Mouse (Mus musculus): ENCODE data around the gene Spon2.

The Spon2 gene

GRCm38 (mm10) chr5:33218081-33218480 is at the start of gene Spon2:
Gene Spon2 (minus strand): TSS chr5:33218455.
- no peak for DNase-seq

DNA sequence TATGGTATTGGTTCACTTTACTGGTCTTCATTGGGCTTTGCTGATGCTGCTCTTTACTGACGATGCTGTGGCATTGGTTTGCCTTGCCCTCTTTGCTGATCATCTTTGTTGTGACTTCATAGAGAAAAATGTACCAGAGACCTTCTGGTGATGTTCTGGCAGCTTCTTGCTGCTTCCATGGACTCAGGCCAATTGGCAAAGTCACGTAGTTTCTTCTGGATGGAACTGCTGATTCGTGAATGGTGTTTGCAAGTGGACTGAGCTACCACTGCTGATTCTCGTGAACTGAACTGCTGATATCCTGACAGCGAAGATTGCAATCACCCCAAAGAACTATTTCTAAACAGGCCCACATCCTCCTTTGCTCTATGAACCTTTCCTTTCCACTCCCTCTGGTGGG is 36.2 kb upstream of the Spon2 start:
- peak in 1 of 2 experiments; percentile 38 for DNase-seq

- no peak for DNase-seq
Measured at GRCm38 (mm10) chr5:33248186-33248585, 29.9 kb upstream of the Spon2 start.

DNA sequence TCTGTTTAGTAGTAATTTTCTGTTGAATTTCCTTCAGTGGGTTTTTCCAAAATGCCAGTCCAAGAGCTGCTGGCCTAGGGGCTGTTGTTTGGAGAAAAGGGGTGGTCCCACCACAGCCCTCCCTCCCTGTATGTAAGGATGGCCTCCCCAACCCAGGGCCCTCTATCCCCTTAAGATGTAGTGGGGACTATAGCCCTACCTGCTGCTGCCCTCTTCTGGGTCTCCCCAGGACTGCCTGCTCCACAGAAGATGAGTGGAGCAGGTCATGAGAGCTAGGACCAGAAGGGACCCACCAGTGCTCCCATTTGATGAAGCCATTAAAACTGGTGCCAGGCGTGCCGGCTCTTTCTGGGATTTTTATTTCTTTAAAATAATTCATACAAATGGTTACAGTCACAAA is 29.1 kb upstream of the Spon2 start:
- peak; percentile 71 to 77 for DNase-seq

DNA sequence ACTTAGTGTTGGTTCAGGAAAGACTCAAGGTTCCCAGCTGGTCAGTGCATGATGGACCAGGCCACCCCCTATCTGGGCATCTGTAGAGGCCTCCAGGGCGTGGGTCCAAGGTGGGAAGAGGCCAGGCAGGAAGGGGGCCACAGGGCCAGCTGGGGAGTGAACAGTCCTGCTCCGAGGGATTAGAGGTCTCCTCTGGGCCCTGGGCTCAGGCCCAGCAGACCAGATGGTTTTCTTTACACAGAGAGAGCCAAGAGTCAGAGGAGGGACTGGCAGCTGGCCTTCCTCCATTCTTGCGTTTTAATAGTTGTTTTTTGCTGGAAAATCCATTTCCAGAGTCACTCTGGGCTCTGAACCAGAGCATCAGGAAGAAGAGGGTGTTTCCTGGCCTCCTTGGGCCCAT is 27.4 kb upstream of the Spon2 start:
- peak; percentile 88 to 89 for DNase-seq

- no peak for DNase-seq
Measured at GRCm38 (mm10) chr5:33244377-33244920, 26.2 kb upstream of the Spon2 start.

DNA sequence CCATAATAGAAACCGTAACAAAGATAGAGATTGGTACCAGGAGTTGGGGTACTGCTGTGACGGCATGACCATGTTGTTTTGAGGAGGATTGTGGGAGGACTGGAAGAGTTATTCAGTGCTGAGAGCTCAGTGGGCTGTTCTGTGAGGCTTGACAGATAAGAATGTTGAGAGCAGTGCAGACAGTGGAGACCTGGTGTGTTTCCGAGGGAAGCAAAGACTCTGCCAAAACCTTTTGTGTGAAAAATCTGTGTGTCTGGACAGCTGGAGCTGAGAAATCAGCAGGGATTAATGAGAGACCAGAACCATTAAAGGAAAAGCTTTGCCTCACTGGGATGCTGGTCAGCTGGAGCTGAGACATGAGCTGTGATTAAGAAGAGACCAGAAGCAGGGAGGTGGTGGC is 21.7 kb upstream of the Spon2 start:
- no peak for DNase-seq

- no peak for DNase-seq
Measured at GRCm38 (mm10) chr5:33239111-33239714, 21.0 kb upstream of the Spon2 start.

GRCm38 (mm10) chr5:33238256-33238645 is 20.0 kb upstream of the Spon2 start:
- no peak for DNase-seq

- DNase-seq: peak; percentile 45 to 66
Measured at GRCm38 (mm10) chr5:33237600-33238255, 19.5 kb upstream of the Spon2 start.

DNA sequence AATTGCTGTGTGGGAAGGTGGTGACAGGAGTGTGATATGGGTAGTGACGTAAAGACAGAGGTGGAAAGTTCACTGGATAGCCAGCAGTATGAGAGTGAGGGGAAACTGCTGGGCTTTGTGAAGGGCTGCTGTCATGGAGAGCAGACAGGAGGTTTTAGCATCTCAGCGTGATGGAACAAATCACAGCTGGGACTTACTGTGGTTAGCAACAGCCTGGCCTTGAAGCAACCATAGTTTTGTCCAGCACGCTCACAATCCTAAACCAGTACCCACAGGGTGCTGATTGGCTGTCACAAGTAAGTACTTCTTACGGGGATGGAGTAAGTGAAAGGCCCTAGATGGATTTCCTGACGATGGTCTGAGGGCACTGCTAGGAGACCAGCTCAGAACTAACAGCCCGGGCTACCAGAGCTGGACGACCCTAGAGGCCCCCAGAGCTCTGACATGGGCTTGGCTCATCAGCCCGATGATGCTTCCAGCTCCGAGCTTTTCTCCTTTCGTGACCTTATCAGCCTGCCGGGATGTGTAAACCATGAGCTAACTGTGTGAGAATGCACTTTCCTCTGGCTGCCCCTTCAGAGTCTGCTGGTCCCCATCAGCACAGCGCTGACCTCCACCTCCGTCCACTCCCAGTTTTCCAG is 16.3 kb upstream of the Spon2 start:
- no peak for DNase-seq

DNA sequence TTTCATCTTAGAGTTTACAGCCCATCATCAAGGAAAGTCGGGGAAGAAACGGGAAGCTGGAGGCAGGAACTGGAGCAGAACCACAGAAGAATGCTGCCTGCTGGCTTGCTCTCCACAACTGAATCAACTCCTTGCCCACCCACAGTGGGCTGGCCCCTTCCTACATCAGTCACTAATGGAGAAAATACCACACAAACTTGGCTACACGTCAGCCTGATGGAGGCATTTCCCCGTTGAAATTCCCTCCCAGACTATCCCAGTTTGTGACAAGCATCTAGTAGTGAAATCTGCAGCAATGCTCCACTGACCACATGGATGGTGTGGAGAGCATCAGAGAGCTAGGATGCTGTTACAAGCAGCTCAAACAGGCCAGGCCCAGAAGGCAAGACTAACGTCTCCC is 14.5 kb upstream of the Spon2 start:
- no peak for DNase-seq

DNA sequence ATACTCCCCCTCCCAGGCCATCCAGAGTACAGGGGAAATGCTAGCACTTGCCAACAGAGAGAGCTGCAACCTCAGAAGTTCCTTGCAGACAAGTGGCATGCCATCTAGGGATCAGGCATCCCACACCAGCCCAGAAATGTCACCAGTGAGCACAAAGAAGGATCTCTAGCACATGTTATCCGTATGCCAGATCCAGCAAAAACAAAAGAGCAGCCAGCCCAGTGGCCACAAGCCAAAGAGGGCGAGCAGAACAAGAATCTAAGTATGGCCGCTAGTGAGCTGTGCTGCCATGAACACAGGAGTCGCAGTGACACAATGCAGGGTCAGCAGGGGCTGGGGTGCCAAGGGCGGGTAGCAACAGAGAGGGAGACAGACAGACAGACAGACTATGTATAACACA is 12.0 kb upstream of the Spon2 start:
- peak in 1 of 2 experiments; percentile 49 for DNase-seq

GRCm38 (mm10) chr5:33228428-33228827 is 10.2 kb upstream of the Spon2 start:
- DNase-seq: peak; percentile 68 to 77

GRCm38 (mm10) chr5:33225673-33226072 is 7.4 kb upstream of the Spon2 start:
- DNase-seq: no peak

DNA sequence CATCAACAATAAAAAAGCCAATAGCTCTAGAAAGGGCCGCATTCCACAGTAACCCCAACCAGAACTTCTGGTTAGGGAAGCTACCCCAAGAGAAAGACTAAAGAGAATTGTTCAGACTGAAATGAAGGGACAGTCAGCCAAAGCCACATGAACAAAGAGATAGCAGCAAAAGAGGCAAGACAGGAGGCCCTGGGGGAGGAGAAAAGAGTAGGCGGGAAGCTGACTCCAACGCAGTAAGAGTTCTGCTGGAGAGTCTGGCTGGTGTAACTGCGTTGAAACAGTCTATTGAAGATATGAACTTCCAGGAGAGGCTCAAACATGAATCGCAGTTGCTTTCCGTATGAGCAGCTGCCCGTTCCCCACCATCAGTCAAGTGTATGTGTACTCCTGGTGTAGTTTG is 6.2 kb upstream of the Spon2 start:
- no peak for DNase-seq

GRCm38 (mm10) chr5:33222841-33223744 is 4.8 kb upstream of the Spon2 start:
- no peak for DNase-seq

- no peak for DNase-seq
Measured at GRCm38 (mm10) chr5:33222389-33222788, 4.1 kb upstream of the Spon2 start.

DNA sequence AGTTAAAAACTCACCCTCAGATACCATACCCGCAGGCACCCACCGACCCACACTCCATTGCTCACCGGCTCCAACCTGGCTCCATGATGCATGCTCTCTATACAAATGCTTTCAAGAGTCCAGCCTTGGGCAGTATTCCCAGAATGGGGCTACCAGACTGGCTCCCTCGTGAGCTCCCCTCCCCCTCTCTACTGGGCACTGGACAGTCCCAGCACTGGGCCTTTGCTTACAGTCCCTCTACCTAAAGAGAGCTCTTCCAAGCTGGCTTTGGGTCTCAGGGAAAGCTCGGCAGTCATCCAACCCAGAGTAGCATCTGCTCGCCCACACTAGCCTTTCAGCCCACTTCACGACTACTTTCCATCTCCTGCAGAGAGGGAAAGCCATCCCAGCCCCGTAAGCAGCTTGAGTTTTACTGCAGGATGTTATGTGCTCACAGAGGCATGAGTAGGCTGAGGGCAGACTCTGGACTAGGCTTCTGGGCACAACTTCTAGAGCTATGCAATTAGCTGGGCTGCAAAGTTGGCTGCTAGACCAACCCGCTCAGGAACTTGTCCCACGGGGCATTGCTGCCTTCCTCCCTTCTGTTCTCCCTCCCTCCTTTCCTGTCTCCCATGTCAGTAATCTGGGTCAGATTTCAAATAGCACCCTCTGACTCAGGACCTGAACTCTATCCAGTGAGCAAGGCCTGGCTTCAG is 2.2 kb upstream of the Spon2 start:
- peak; percentile 59 to 71 for DNase-seq

DNA sequence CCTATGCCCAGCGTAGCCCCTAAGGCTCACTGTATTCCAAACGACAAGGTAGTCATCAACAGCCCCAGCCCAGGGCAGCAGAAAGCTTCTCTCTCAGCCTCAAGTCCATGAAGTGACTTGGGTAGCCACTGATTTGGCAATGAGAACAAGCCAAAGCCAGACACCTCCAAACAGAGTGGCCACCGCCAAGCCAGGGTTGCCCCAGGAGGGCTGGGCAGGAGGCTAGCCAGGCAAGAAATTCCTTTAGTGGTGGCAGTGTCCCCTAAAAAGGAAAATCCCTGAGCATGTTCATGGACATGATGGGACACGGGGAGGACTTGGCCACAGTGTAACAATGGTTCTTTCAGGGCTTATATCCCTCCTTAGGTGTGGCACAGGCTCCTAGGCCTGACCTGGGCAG is 1.6 kb upstream of the Spon2 start:
- no peak for DNase-seq

DNA sequence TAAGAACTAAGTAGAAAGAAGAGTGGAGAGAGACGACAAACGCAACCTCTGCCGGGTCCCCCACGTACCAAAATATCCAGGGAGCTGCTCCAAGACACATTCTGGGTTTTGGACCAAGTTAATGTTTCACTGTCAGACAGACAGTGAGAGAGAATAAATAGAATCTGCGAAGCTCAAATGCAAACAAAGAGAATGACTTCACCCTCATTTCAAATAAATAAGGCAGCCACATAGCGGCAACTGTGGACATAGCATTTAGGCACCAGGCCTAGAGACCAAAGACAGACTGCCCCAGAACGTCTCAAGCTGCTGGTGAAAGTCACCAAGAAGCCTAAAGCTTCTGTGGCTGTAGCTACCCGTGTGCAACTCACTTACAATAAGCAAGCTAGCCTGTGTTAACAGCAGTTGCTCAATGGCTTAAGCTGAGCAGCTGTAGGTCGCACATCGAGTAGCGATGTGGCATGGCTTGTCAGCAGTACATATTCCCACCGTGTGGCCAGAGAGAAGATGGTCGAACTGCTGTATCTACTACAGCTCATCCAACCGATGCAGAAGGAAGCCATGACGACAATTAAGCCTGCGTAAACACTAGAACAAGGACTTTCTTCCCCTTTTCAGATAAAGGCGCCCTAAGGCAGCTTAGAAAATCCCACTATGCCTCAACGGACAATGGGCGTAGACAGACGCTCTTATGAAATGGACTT is 643 bp upstream of the Spon2 start:
- DNase-seq: no peak

DNA sequence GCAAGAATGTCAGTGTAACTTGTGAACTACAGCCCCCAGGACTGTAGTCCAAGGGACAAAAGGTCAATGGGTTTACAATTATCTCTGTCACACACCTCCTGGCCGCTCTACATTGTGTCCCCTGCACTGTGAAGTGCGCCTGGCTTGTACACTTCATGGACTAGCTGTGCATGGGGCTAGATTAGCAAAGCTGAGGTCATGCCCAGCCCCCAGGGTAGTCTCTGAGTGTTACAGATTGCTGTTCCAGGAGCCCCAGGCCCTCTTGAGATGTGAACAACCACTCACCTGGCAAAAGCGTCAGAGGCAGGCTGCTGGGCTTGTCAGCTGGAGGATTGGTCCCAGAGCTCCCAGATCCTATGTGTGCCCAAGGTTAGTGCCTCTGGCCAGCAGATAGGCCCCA is 592 bp downstream of the Spon2 start:
- no peak for DNase-seq
